Mouse (Mus musculus): ENCODE measurements around the gene Cd40. TPM values are rescaled to one million over a fixed set of nuclear protein-coding genes. Genes with fewer than 3 reads are reported as not detected.

Gene Cd40
- polyA plus RNA-seq, 1 experiment from 2014 or later, result 6.0 TPM

GRCm38 (mm10) chr2:165105513-165106079 is 50.2 kb downstream of the Cd40 start:
- Histone ChIP-seq H3K9ac (ENCODE audit: low read depth, low read length) (no peak overlapping the region), H3K4me3 (ENCODE audit: low read depth, low read length) (no peak overlapping the region), H3K9me3 (replicated peaks; ENCODE audit: control insufficient read depth, low read length, poor library complexity, severe bottlenecking) (no peaks in the 10 kb centered on the region), H3K36me3 (ENCODE audit: control insufficient read depth, insufficient read depth, low read length) (no peaks in the 10 kb centered on the region), H3K4me1 (ENCODE audit: control insufficient read depth, insufficient read depth, low read length) (peaks cover 10% of the 10 kb centered on the region; the same call in 1 of the 2 replicates), H3K27ac (ENCODE audit: low read length) (no peak overlapping the region), H3K27me3 (ENCODE audit: control insufficient read depth, insufficient read depth, low read depth, low read length) (no peaks in the 10 kb centered on the region; the same call in 1 of the 2 replicates), H3K4me2 (ENCODE audit: low read length) (no peak overlapping the region)
- ATAC-seq, result no peak
- 59% methylated on average over 16 of the region's 16 CpGs for WGBS

GRCm38 (mm10) chr2:165106585-165106984 is 51.2 kb downstream of the Cd40 start:
- WGBS, result 24% methylated on average over 18 of the region's 18 CpGs
- H3K36me3 ChIP-seq (ENCODE audit: control insufficient read depth, insufficient read depth, low read length), result no peaks in the 10 kb centered on the region
- no peaks in the 10 kb centered on the region for H3K9me3 ChIP-seq (replicated peaks; ENCODE audit: control insufficient read depth, low read length, poor library complexity, severe bottlenecking)
- H3K4me2 ChIP-seq (ENCODE audit: low read length), result no peak overlapping the region
- 0 out of 2 replicates have a peak overlapping the region, but pooled peaks have one; percentile 25 for H3K9ac ChIP-seq (ENCODE audit: low read depth, low read length)
- peak overlapping the region; percentile 50; the same call in 1 of the 2 replicates for H3K27ac ChIP-seq (ENCODE audit: low read length)
- ATAC-seq, result no peak
- no peaks in the 10 kb centered on the region; the same call in 1 of the 2 replicates for H3K27me3 ChIP-seq (ENCODE audit: control insufficient read depth, insufficient read depth, low read depth, low read length)
- H3K4me3 ChIP-seq (ENCODE audit: low read depth, low read length), result no peak overlapping the region
- peaks cover 6% of the 10 kb centered on the region; the same call in 1 of the 2 replicates for H3K4me1 ChIP-seq (ENCODE audit: control insufficient read depth, insufficient read depth, low read length)

GRCm38 (mm10) chr2:165112149-165112548 is 56.7 kb downstream of the Cd40 start:
- peaks cover 13% of the 10 kb centered on the region for H3K27me3 ChIP-seq (ENCODE audit: control insufficient read depth, insufficient read depth, low read depth, low read length)
- H3K36me3 ChIP-seq (ENCODE audit: control insufficient read depth, insufficient read depth, low read length), result no peaks in the 10 kb centered on the region
- no peak overlapping the region for H3K27ac ChIP-seq (ENCODE audit: low read length)
- peak overlapping the region; percentile 25 for H3K4me2 ChIP-seq (ENCODE audit: low read length)
- peak overlapping the region; percentile 12; the same call in 1 of the 2 replicates for H3K4me3 ChIP-seq (ENCODE audit: low read depth, low read length)
- under 1% methylated on average over 49 of the region's 54 CpGs for WGBS
- 0 out of 2 replicates have a peak overlapping the region, but pooled peaks have one; percentile 10 for H3K9ac ChIP-seq (ENCODE audit: low read depth, low read length)
- ATAC-seq, result peak; percentile 29
- no peaks in the 10 kb centered on the region for H3K9me3 ChIP-seq (replicated peaks; ENCODE audit: control insufficient read depth, low read length, poor library complexity, severe bottlenecking)
- no peaks in the 10 kb centered on the region for H3K4me1 ChIP-seq (ENCODE audit: control insufficient read depth, insufficient read depth, low read length)

GRCm38 (mm10) chr2:165113733-165114132 is 58.3 kb downstream of the Cd40 start:
- H3K27ac ChIP-seq (ENCODE audit: low read length), result no peak overlapping the region
- 31% methylated on average over 11 of the region's 11 CpGs for WGBS
- no peak overlapping the region for H3K9ac ChIP-seq (ENCODE audit: low read depth, low read length)
- peaks cover 13% of the 10 kb centered on the region for H3K27me3 ChIP-seq (ENCODE audit: control insufficient read depth, insufficient read depth, low read depth, low read length)
- H3K4me3 ChIP-seq (ENCODE audit: low read depth, low read length), result no peak overlapping the region
- no peaks in the 10 kb centered on the region for H3K4me1 ChIP-seq (ENCODE audit: control insufficient read depth, insufficient read depth, low read length)
- H3K9me3 ChIP-seq (replicated peaks; ENCODE audit: control insufficient read depth, low read length, poor library complexity, severe bottlenecking), result no peaks in the 10 kb centered on the region
- no peak for ATAC-seq
- no peaks in the 10 kb centered on the region for H3K36me3 ChIP-seq (ENCODE audit: control insufficient read depth, insufficient read depth, low read length)
- no peak overlapping the region for H3K4me2 ChIP-seq (ENCODE audit: low read length)

- WGBS, result 85% methylated on average over 9 of the region's 9 CpGs
- H3K27ac ChIP-seq (ENCODE audit: low read length), result no peak overlapping the region
- no peak overlapping the region for H3K9ac ChIP-seq (ENCODE audit: low read depth, low read length)
- no peaks in the 10 kb centered on the region for H3K9me3 ChIP-seq (replicated peaks; ENCODE audit: control insufficient read depth, low read length, poor library complexity, severe bottlenecking)
- no peak for ATAC-seq
- no peak overlapping the region for H3K4me2 ChIP-seq (ENCODE audit: low read length)
- no peaks in the 10 kb centered on the region for H3K36me3 ChIP-seq (ENCODE audit: control insufficient read depth, insufficient read depth, low read length)
- H3K4me3 ChIP-seq (ENCODE audit: low read depth, low read length), result no peak overlapping the region
- peaks cover 4% of the 10 kb centered on the region for H3K4me1 ChIP-seq (ENCODE audit: control insufficient read depth, insufficient read depth, low read length)
- no peaks in the 10 kb centered on the region; the same call in 1 of the 2 replicates for H3K27me3 ChIP-seq (ENCODE audit: control insufficient read depth, insufficient read depth, low read depth, low read length)
Measured at GRCm38 (mm10) chr2:165120765-165121164, 65.3 kb downstream of the Cd40 start.

- 33% methylated on average over 10 of the region's 10 CpGs for WGBS
- H3K27me3 ChIP-seq (ENCODE audit: control insufficient read depth, insufficient read depth, low read depth, low read length), result no peaks in the 10 kb centered on the region; the same call in 1 of the 2 replicates
- no peak for ATAC-seq
- no peaks in the 10 kb centered on the region for H3K36me3 ChIP-seq (ENCODE audit: control insufficient read depth, insufficient read depth, low read length)
- H3K4me2 ChIP-seq (ENCODE audit: low read length), result no peak overlapping the region
- H3K9me3 ChIP-seq (replicated peaks; ENCODE audit: control insufficient read depth, low read length, poor library complexity, severe bottlenecking), result no peaks in the 10 kb centered on the region
- H3K4me3 ChIP-seq (ENCODE audit: low read depth, low read length), result no peak overlapping the region
- no peak overlapping the region for H3K9ac ChIP-seq (ENCODE audit: low read depth, low read length)
- peaks cover 4% of the 10 kb centered on the region for H3K4me1 ChIP-seq (ENCODE audit: control insufficient read depth, insufficient read depth, low read length)
- H3K27ac ChIP-seq (ENCODE audit: low read length), result no peak overlapping the region
Measured at GRCm38 (mm10) chr2:165121206-165121840, 65.9 kb downstream of the Cd40 start.

Other genes with a start within 250 kb of the Cd40 start
- 29.5 and 29.9 TPM in 2 replicates for gene Zswim1, start 232.9 kb upstream of the Cd40 start, polyA plus RNA-seq (2015; fragmentation: Nextera tagmentation; extraction: Ambion mirVana)
- gene Spata25, start 227.1 kb upstream of the Cd40 start, polyA plus RNA-seq (2015; fragmentation: Nextera tagmentation; extraction: Ambion mirVana), result not detected in 2 replicates
- gene Ctsa, start 222.8 kb upstream of the Cd40 start, polyA plus RNA-seq (2015; fragmentation: Nextera tagmentation; extraction: Ambion mirVana), result 95.4 and 95.6 TPM in 2 replicates
- gene Neurl2, start 222.2 kb upstream of the Cd40 start, polyA plus RNA-seq (2015; fragmentation: Nextera tagmentation; extraction: Ambion mirVana), result 5.4 and 7.0 TPM in 2 replicates
- gene Pltp, start 197.9 kb upstream of the Cd40 start, polyA plus RNA-seq (2015; fragmentation: Nextera tagmentation; extraction: Ambion mirVana), result 83.9 and 84.4 TPM in 2 replicates
- gene Pcif1, start 176.3 kb upstream of the Cd40 start, polyA plus RNA-seq (2015; fragmentation: Nextera tagmentation; extraction: Ambion mirVana), result 78.9 and 85.6 TPM in 2 replicates
- 16.2 and 16.9 TPM in 2 replicates for gene Zfp335, start 143.9 kb upstream of the Cd40 start, polyA plus RNA-seq (2015; fragmentation: Nextera tagmentation; extraction: Ambion mirVana)
- 26.7 and 28.0 TPM in 2 replicates for gene Mmp9, start 114.8 kb upstream of the Cd40 start, polyA plus RNA-seq (2015; fragmentation: Nextera tagmentation; extraction: Ambion mirVana)
- 52.8 and 57.7 TPM in 2 replicates for gene Slc12a5, start 94.8 kb upstream of the Cd40 start, polyA plus RNA-seq (2015; fragmentation: Nextera tagmentation; extraction: Ambion mirVana)
- 105 and 129 TPM in 2 replicates for gene Ncoa5, start 20.8 kb upstream of the Cd40 start, polyA plus RNA-seq (2015; fragmentation: Nextera tagmentation; extraction: Ambion mirVana)
- gene 1700025C18Rik, start 35.1 kb downstream of the Cd40 start, polyA plus RNA-seq (2015; fragmentation: Nextera tagmentation; extraction: Ambion mirVana), result not detected in 2 replicates
- 13.9 and 15.4 TPM in 2 replicates for gene Cdh22, start 179.2 kb downstream of the Cd40 start, polyA plus RNA-seq (2015; fragmentation: Nextera tagmentation; extraction: Ambion mirVana)
- gene Slc35c2, start 232.2 kb downstream of the Cd40 start, polyA plus RNA-seq (2015; fragmentation: Nextera tagmentation; extraction: Ambion mirVana), result 68.0 and 71.9 TPM in 2 replicates